19 mouse cellular contexts compared by ENCODE assay signal in genomic region chr14:32947512-32947911, GRCm38 (mm10). TPM values are rescaled to one million over a fixed set of nuclear protein-coding genes. Genes with fewer than 3 reads are reported as not detected.
DNase-seq lines count a peak whose midpoint lies in the region; ATAC-seq lines count a peak whose summit lies in the region.
"Had no signal": no experiment of that assay in that cellular context is flagged by ENCODE, and none has a peak within 500 bp of the region (broad histone marks: within the 10 kb centered on the region; RNA-seq: fewer than 3 reads in every experiment).

No protein-coding gene starts in this region.

- no peak overlapping the region for H3K27ac ChIP-seq in heart, embryonic 11.5 days (ENCODE audit: low read depth, low read length)
- H3K27ac ChIP-seq: embryonic facial prominence, embryonic 15.5 days; forebrain, embryonic 13.5 days; hindbrain, postnatal 0 days; limb, embryonic 15.5 days; midbrain, embryonic 15.5 days; neural tube, embryonic 12.5 days had no signal

- H3K27me3 ChIP-seq in heart, embryonic 11.5 days (ENCODE audit: control insufficient read depth, insufficient read depth, low read length): 0 out of 2 replicates have a peak, but pooled peaks cover 2% of the 10 kb centered on the region
- H3K27me3 ChIP-seq: forebrain, embryonic 13.5 days; limb, embryonic 15.5 days; midbrain, embryonic 15.5 days; neural tube, embryonic 12.5 days had no signal

- H3K4me3 ChIP-seq in heart, embryonic 11.5 days (ENCODE audit: low read depth, low read length): no peak overlapping the region
- H3K4me3 ChIP-seq: embryonic facial prominence, embryonic 15.5 days; forebrain, embryonic 13.5 days; left cerebral cortex, adult 2 months; limb, embryonic 15.5 days; midbrain, embryonic 15.5 days; neural tube, embryonic 12.5 days had no signal

- H3K36me3 ChIP-seq in heart, embryonic 11.5 days (ENCODE audit: control insufficient read depth, insufficient read depth, low read length): no peaks in the 10 kb centered on the region
- H3K36me3 ChIP-seq: embryonic facial prominence, embryonic 15.5 days; limb, embryonic 15.5 days; midbrain, embryonic 15.5 days; neural tube, embryonic 12.5 days had no signal

- no peaks in the 10 kb centered on the region for H3K9me3 ChIP-seq in heart, embryonic 11.5 days (replicated peaks; ENCODE audit: control insufficient read depth, low read length)
- H3K9me3 ChIP-seq: embryonic facial prominence, embryonic 15.5 days; forebrain, embryonic 13.5 days; limb, embryonic 15.5 days; midbrain, embryonic 15.5 days; neural tube, embryonic 12.5 days had no signal

- no peak overlapping the region for H3K4me2 ChIP-seq in heart, embryonic 11.5 days
- H3K4me2 ChIP-seq: embryonic facial prominence, embryonic 15.5 days; forebrain, embryonic 13.5 days; limb, embryonic 15.5 days; midbrain, embryonic 15.5 days; neural tube, embryonic 12.5 days had no signal

- peaks cover 12% of the 10 kb centered on the region for H3K4me1 ChIP-seq in heart, embryonic 11.5 days (ENCODE audit: control insufficient read depth, insufficient read depth, low read length)

- WGBS in heart, embryonic 11.5 days (ENCODE audit: insufficient replicate concordance): 76% methylated on average over 2 of the region's 2 CpGs

- H3K9ac ChIP-seq in heart, embryonic 11.5 days (ENCODE audit: low read depth, low read length): no peak overlapping the region
- H3K9ac ChIP-seq: embryonic facial prominence, embryonic 15.5 days; forebrain, embryonic 13.5 days; limb, embryonic 15.5 days; midbrain, embryonic 15.5 days; neural tube, embryonic 12.5 days had no signal

- DNase-seq in heart, adult 18-20 months: peak; percentile 49 to 56
- peak; percentile 12 for DNase-seq in Muller cell, postnatal 12 days (ENCODE audit: inconsistent ontology term)
- DNase-seq in frontal cortex, postnatal 10 days (ENCODE audit: low spot score in 2 of 2): peak; percentile 17 to 32
- DNase-seq in layer of hippocampus, postnatal 36 days: peak; percentile 38 to 43
- DNase-seq in thymus, postnatal 14 days: no peak
- DNase-seq in embryo, embryonic 11 days: no peak
- DNase-seq in thymus, postnatal 36 days: no peak
- DNase-seq: adrenal gland, postnatal 36 days; kidney, adult 8-10 months; lung, adult 2 months; thymus, adult 2 months had no signal

- ATAC-seq in heart, embryonic 11.5 days (replicated peaks; ENCODE audit: insufficient number of reproducible peaks, low FRiP score, low TSS enrichment): no peak
- ATAC-seq: forebrain, embryonic 13.5 days; hindbrain, postnatal 0 days; midbrain, embryonic 15.5 days had no signal

RNA-seq across cellular contexts. Expression of gene Lrrc18, which starts 43.7 kb away (rescaled TPM):
- total RNA-seq in heart, adult 18-20 months (2021): under 1 TPM; 0.25 to 0.39 TPM
- 0.39 and 0.45 TPM in 2 replicates for polyA plus RNA-seq in heart, embryonic 11.5 days (2014; fragmentation: Nextera tagmentation; extraction: Ambion mirVana)
- under 1 TPM; 0.22 to 0.33 TPM for total RNA-seq in layer of hippocampus, postnatal 36 days (2021)

Comparison
In these comparisons a context has a peak if more than half of its experiments do, and no peak if none do; other contexts are left out.
1. DNase-seq: peak in heart, adult 18-20 months (2 of 2), Muller cell, postnatal 12 days (single experiment), frontal cortex, postnatal 10 days (2 of 2) and layer of hippocampus, postnatal 36 days (2 of 2); none in thymus, postnatal 14 days (single experiment), embryo, embryonic 11 days (single experiment) and thymus, postnatal 36 days (0 of 2).